Mouse (Mus musculus): ENCODE measurements around the gene Gm45021. TPM values are rescaled to one million over a fixed set of nuclear protein-coding genes. Genes with fewer than 3 reads are reported as not detected.

Gm45021 gene
- polyA plus RNA-seq, 1 experiment from 2014 or later = not detected

- ATAC-seq = no peak
- Histone ChIP-seq H3K4me2 (replicated peaks; ENCODE audit: low read depth) (no peak overlapping the region), H3K9me3 (ENCODE audit: control insufficient read depth) (no peaks in the 10 kb centered on the region), H3K4me1 (replicated peaks; ENCODE audit: control insufficient read depth, insufficient read depth, low read length) (no peaks in the 10 kb centered on the region), H3K27me3 (replicated peaks; ENCODE audit: control insufficient read depth, insufficient read depth, low read length) (no peaks in the 10 kb centered on the region), H3K9ac (ENCODE audit: low read depth, low read length) (no peak overlapping the region), H3K36me3 (ENCODE audit: control insufficient read depth, insufficient read depth) (no peaks in the 10 kb centered on the region), H3K4me3 (ENCODE audit: low read depth, low read length) (no peak overlapping the region), H3K27ac (ENCODE audit: low read depth, low read length) (no peak overlapping the region)
- TF ChIP-seq CTCF (IDR thresholded peaks at IDR 0.05; ENCODE audit: low read depth) = no peak
- WGBS = 79% methylated on average over 6 of the region's 6 CpGs
Measured at GRCm38 (mm10) chr6:48636515-48636914, 47.1 kb downstream of the Gm45021 start.

- H3K27me3 ChIP-seq (replicated peaks; ENCODE audit: control insufficient read depth, insufficient read depth, low read length) = no peaks in the 10 kb centered on the region
- H3K4me3 ChIP-seq (ENCODE audit: low read depth, low read length) = no peak overlapping the region
- H3K9me3 ChIP-seq (ENCODE audit: control insufficient read depth) = no peaks in the 10 kb centered on the region
- H3K4me2 ChIP-seq (replicated peaks; ENCODE audit: low read depth) = no peak overlapping the region
- WGBS = 64% methylated on average over 6 of the region's 6 CpGs
- no peaks in the 10 kb centered on the region for H3K36me3 ChIP-seq (ENCODE audit: control insufficient read depth, insufficient read depth)
- no peak overlapping the region for H3K27ac ChIP-seq (ENCODE audit: low read depth, low read length)
- no peak for TF ChIP-seq CTCF (IDR thresholded peaks at IDR 0.05; ENCODE audit: low read depth)
- H3K4me1 ChIP-seq (replicated peaks; ENCODE audit: control insufficient read depth, insufficient read depth, low read length) = no peaks in the 10 kb centered on the region
- no peak for ATAC-seq
- H3K9ac ChIP-seq (ENCODE audit: low read depth, low read length) = no peak overlapping the region
Measured at GRCm38 (mm10) chr6:48637811-48638500, 48.5 kb downstream of the Gm45021 start.

GRCm38 (mm10) chr6:48638553-48638952 is 49.1 kb downstream of the Gm45021 start:
- Histone ChIP-seq H3K27me3 (replicated peaks; ENCODE audit: control insufficient read depth, insufficient read depth, low read length) (no peaks in the 10 kb centered on the region), H3K9ac (ENCODE audit: low read depth, low read length) (no peak overlapping the region), H3K4me1 (replicated peaks; ENCODE audit: control insufficient read depth, insufficient read depth, low read length) (no peaks in the 10 kb centered on the region), H3K36me3 (ENCODE audit: control insufficient read depth, insufficient read depth) (no peaks in the 10 kb centered on the region), H3K4me3 (ENCODE audit: low read depth, low read length) (no peak overlapping the region), H3K27ac (ENCODE audit: low read depth, low read length) (no peak overlapping the region), H3K4me2 (replicated peaks; ENCODE audit: low read depth) (no peak overlapping the region), H3K9me3 (ENCODE audit: control insufficient read depth) (no peaks in the 10 kb centered on the region)
- WGBS = 54% methylated on average over 2 of the region's 2 CpGs
- ATAC-seq = no peak
- no peak for TF ChIP-seq CTCF (IDR thresholded peaks at IDR 0.05; ENCODE audit: low read depth)

GRCm38 (mm10) chr6:48641391-48641790 is 52.0 kb downstream of the Gm45021 start:
- WGBS = 74% methylated on average over 6 of the region's 6 CpGs
- no peak overlapping the region for H3K9ac ChIP-seq (ENCODE audit: low read depth, low read length)

GRCm38 (mm10) chr6:48642764-48643292 is 53.4 kb downstream of the Gm45021 start:
- Histone ChIP-seq H3K4me1 (replicated peaks; ENCODE audit: control insufficient read depth, insufficient read depth, low read length) (no peaks in the 10 kb centered on the region), H3K36me3 (ENCODE audit: control insufficient read depth, insufficient read depth) (no peaks in the 10 kb centered on the region), H3K4me2 (replicated peaks; ENCODE audit: low read depth) (no peak overlapping the region), H3K27me3 (replicated peaks; ENCODE audit: control insufficient read depth, insufficient read depth, low read length) (no peaks in the 10 kb centered on the region), H3K9ac (ENCODE audit: low read depth, low read length) (no peak overlapping the region), H3K9me3 (ENCODE audit: control insufficient read depth) (no peaks in the 10 kb centered on the region), H3K4me3 (ENCODE audit: low read depth, low read length) (no peak overlapping the region), H3K27ac (ENCODE audit: low read depth, low read length) (no peak overlapping the region)
- 22% methylated on average over 4 of the region's 4 CpGs for WGBS
- TF ChIP-seq CTCF (IDR thresholded peaks at IDR 0.05; ENCODE audit: low read depth) = peak; percentile 79
- no peak for ATAC-seq

More at GRCm38 (mm10) chr6:48641391-48641790, 52.0 kb downstream of the Gm45021 start:
- Histone ChIP-seq H3K4me2 (replicated peaks; ENCODE audit: low read depth) (no peak overlapping the region), H3K27me3 (replicated peaks; ENCODE audit: control insufficient read depth, insufficient read depth, low read length) (no peaks in the 10 kb centered on the region), H3K36me3 (ENCODE audit: control insufficient read depth, insufficient read depth) (no peaks in the 10 kb centered on the region), H3K9me3 (ENCODE audit: control insufficient read depth) (no peaks in the 10 kb centered on the region), H3K4me3 (ENCODE audit: low read depth, low read length) (no peak overlapping the region), H3K27ac (ENCODE audit: low read depth, low read length) (no peak overlapping the region), H3K4me1 (replicated peaks; ENCODE audit: control insufficient read depth, insufficient read depth, low read length) (no peaks in the 10 kb centered on the region)
- ATAC-seq = no peak
- no peak for TF ChIP-seq CTCF (IDR thresholded peaks at IDR 0.05; ENCODE audit: low read depth)

GRCm38 (mm10) chr6:48645660-48646308 is 56.4 kb downstream of the Gm45021 start:
- 9% methylated on average over 12 of the region's 12 CpGs for WGBS
- Histone ChIP-seq H3K36me3 (ENCODE audit: control insufficient read depth, insufficient read depth) (no peaks in the 10 kb centered on the region), H3K27ac (ENCODE audit: low read depth, low read length) (no peak overlapping the region), H3K4me2 (replicated peaks; ENCODE audit: low read depth) (no peak overlapping the region), H3K9me3 (ENCODE audit: control insufficient read depth) (no peaks in the 10 kb centered on the region), H3K4me3 (ENCODE audit: low read depth, low read length) (no peak overlapping the region), H3K27me3 (replicated peaks; ENCODE audit: control insufficient read depth, insufficient read depth, low read length) (no peaks in the 10 kb centered on the region), H3K9ac (ENCODE audit: low read depth, low read length) (no peak overlapping the region), H3K4me1 (replicated peaks; ENCODE audit: control insufficient read depth, insufficient read depth, low read length) (no peaks in the 10 kb centered on the region)
- ATAC-seq = no peak
- peak; percentile 93 for TF ChIP-seq CTCF (IDR thresholded peaks at IDR 0.05; ENCODE audit: low read depth)

Measured in intestine, postnatal 0 days (tissue).